Mouse (Mus musculus): ENCODE measurements around the gene Rnf41.

DNA sequence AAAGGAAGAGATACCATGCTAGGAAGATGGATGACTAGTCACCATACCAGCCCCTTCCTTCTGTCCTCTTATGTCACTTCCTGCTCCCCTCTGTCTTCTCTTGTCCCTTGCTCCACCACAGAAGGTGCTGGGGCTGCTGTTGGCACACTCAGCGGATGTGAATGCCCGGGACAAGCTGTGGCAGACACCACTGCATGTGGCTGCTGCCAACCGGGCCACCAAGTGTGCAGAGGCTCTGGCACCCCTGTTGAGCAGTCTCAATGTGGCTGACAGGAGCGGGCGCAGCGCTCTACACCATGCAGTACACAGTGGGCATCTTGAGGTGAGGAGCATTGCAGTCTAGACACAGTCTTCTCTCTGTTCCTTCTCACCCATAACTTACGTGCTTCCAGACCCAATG is 32.2 kb upstream of the Rnf41 start:
- TF ChIP-seq CTCF (IDR thresholded peaks at IDR 0.05; ENCODE audit: low read depth, low read length) (no peak), POLR2A (IDR thresholded peaks at IDR 0.05; ENCODE audit: extremely low read depth, insufficient read depth, low read length) (no peak)

Data from liver, adult 2 months (tissue).